Mouse (Mus musculus): ENCODE results near the gene Alkbh4. TPM values are rescaled to one million over a fixed set of nuclear protein-coding genes. Genes with fewer than 3 reads are reported as not detected.
"Not testable (repeated sequence)": the region's sequence is repeated elsewhere in the genome, so short reads cannot be mapped to it uniquely, and the experiment has no call there.

The Alkbh4 gene
- 8.8 and 9.5 TPM in 2 replicates for total RNA-seq (2021)
- long read RNA-seq, transcript Alkbh4-201 (3 exons, 1,773 nt), result major isoform, 8 of 13 reads
- long read RNA-seq, partial matches to known transcripts, result 0 of 13 reads
- long read RNA-seq, other reads (novel, unspliced or antisense), result 4 of 13 reads

- peak; percentile 94 for DNase-seq
Measured at GRCm38 (mm10) chr5:136135571-136136291, at the start of gene Alkbh4, which contains the start of gene Lrwd1. Gene Alkbh4, plus strand, starts transcription at chr5:136136146. Gene Lrwd1, minus strand, starts transcription at chr5:136136074.

- DNase-seq, result no peak
Measured at GRCm38 (mm10) chr5:136086290-136086689, 49.7 kb upstream of the Alkbh4 start.

GRCm38 (mm10) chr5:136088821-136089575 lies 46.9 kb upstream of the Alkbh4 start:
- no peak for DNase-seq

GRCm38 (mm10) chr5:136091927-136092326 lies 44.0 kb upstream of the Alkbh4 start:
- DNase-seq, result no peak

- DNase-seq, result no peak
Measured at GRCm38 (mm10) chr5:136094249-136095010, 41.5 kb upstream of the Alkbh4 start.

- DNase-seq, result no peak
Measured at GRCm38 (mm10) chr5:136095089-136095488, 40.9 kb upstream of the Alkbh4 start.

GRCm38 (mm10) chr5:136098536-136098935 lies 37.4 kb upstream of the Alkbh4 start:
- DNase-seq, result no peak

GRCm38 (mm10) chr5:136102099-136102820 lies 33.7 kb upstream of the Alkbh4 start:
- DNase-seq, result peak; percentile 74

- no peak for DNase-seq
Measured at GRCm38 (mm10) chr5:136104511-136104910, 31.4 kb upstream of the Alkbh4 start.

- no peak for DNase-seq
Measured at GRCm38 (mm10) chr5:136108486-136108885, 27.5 kb upstream of the Alkbh4 start.

GRCm38 (mm10) chr5:136109042-136109441 lies 26.9 kb upstream of the Alkbh4 start:
- no peak for DNase-seq

GRCm38 (mm10) chr5:136113546-136113945 lies 22.4 kb upstream of the Alkbh4 start:
- DNase-seq, result not testable (repeated sequence)

- peak; percentile 97 for DNase-seq
Measured at GRCm38 (mm10) chr5:136115891-136116783, 19.8 kb upstream of the Alkbh4 start, which contains the start of gene Polr2j. Gene Polr2j, plus strand, starts transcription at chr5:136116631.

GRCm38 (mm10) chr5:136116784-136117112 lies 19.2 kb upstream of the Alkbh4 start:
- DNase-seq, result no peak

GRCm38 (mm10) chr5:136122165-136122564 lies 13.8 kb upstream of the Alkbh4 start:
- no peak for DNase-seq

GRCm38 (mm10) chr5:136136292-136136990 lies 495 bp downstream of the Alkbh4 start:
- no peak for DNase-seq

- peak; percentile 46 for DNase-seq
Measured at GRCm38 (mm10) chr5:136137658-136138274, 1.8 kb downstream of the Alkbh4 start.

GRCm38 (mm10) chr5:136139393-136139792 lies 3.4 kb downstream of the Alkbh4 start:
- DNase-seq, result no peak

- no peak for DNase-seq
Measured at GRCm38 (mm10) chr5:136140057-136140482, 4.1 kb downstream of the Alkbh4 start.

- no peak for DNase-seq
Measured at GRCm38 (mm10) chr5:136142746-136143145, 6.8 kb downstream of the Alkbh4 start.
